Mouse (Mus musculus): ENCODE results near the gene Gm128. TPM values are rescaled to one million over a fixed set of nuclear protein-coding genes. Genes with fewer than 3 reads are reported as not detected.
A peak's percentile ranks its signal among the peaks of the same experiment; 100 is the strongest.

Gm128 gene
- total and polyA plus RNA-seq, 3 experiments, result 0.16 TPM; not detected in 2

- Histone ChIP-seq H3K27ac (no peak overlapping the region), H3K4me3 (no peak overlapping the region), H3K4me1 (ENCODE audit: control insufficient read depth, insufficient read depth, low read length) (peaks cover 16% of the 10 kb centered on the region), H3K79me2 (replicated peaks; ENCODE audit: control insufficient read depth, insufficient read depth, low read length) (peaks cover 3% of the 10 kb centered on the region), H3K9ac (ENCODE audit: low read depth, low read length) (no peak overlapping the region), H3K36me3 (ENCODE audit: control insufficient read depth, insufficient read depth, low read length) (no peaks in the 10 kb centered on the region), H3K27me3 (ENCODE audit: control insufficient read depth, insufficient read depth, low read length) (no peaks in the 10 kb centered on the region)
- DNase-seq, result no peak
- WGBS, result 78% methylated on average over 16 of the region's 16 CpGs
- TF ChIP-seq CTCF (IDR thresholded peaks at IDR 0.05) (no peak), POLR2A (IDR thresholded peaks at IDR 0.05; ENCODE audit: insufficient read depth, low read depth, low read length) (no peak), EP300 (IDR thresholded peaks at IDR 0.05; ENCODE audit: insufficient read depth, low read depth, low read length) (no peak)
- intact Hi-C loops (cut with DNase I), result loop anchor here (5.0 kb wide), 1 partner anchor 49 kb away; the partner anchor contains the start of genes Mindy1 and Prune1
Observed at GRCm38 (mm10) chr3:95233303-95233980, 8.0 kb downstream of the Gm128 start.

- H3K36me3 ChIP-seq (ENCODE audit: control insufficient read depth, insufficient read depth, low read length), result no peaks in the 10 kb centered on the region
- no peak overlapping the region for H3K9ac ChIP-seq (ENCODE audit: low read depth, low read length)
- no peak overlapping the region for H3K4me3 ChIP-seq
- H3K27ac ChIP-seq, result no peak overlapping the region
- peaks cover 3% of the 10 kb centered on the region for H3K79me2 ChIP-seq (replicated peaks; ENCODE audit: control insufficient read depth, insufficient read depth, low read length)
- intact Hi-C loops (cut with DNase I), result loop anchor here (5.0 kb wide), 1 partner anchor 50 kb away; the partner anchor contains the start of genes Mindy1 and Prune1
- WGBS, result 49% methylated on average over 7 of the region's 7 CpGs
- no peaks in the 10 kb centered on the region for H3K27me3 ChIP-seq (ENCODE audit: control insufficient read depth, insufficient read depth, low read length)
- no peak for DNase-seq
- H3K4me1 ChIP-seq (ENCODE audit: control insufficient read depth, insufficient read depth, low read length), result peaks cover 13% of the 10 kb centered on the region
- TF ChIP-seq CTCF (IDR thresholded peaks at IDR 0.05) (no peak), POLR2A (IDR thresholded peaks at IDR 0.05; ENCODE audit: insufficient read depth, low read depth, low read length) (no peak), EP300 (IDR thresholded peaks at IDR 0.05; ENCODE audit: insufficient read depth, low read depth, low read length) (no peak)
Observed at GRCm38 (mm10) chr3:95232771-95233170, 8.6 kb downstream of the Gm128 start.

DNA sequence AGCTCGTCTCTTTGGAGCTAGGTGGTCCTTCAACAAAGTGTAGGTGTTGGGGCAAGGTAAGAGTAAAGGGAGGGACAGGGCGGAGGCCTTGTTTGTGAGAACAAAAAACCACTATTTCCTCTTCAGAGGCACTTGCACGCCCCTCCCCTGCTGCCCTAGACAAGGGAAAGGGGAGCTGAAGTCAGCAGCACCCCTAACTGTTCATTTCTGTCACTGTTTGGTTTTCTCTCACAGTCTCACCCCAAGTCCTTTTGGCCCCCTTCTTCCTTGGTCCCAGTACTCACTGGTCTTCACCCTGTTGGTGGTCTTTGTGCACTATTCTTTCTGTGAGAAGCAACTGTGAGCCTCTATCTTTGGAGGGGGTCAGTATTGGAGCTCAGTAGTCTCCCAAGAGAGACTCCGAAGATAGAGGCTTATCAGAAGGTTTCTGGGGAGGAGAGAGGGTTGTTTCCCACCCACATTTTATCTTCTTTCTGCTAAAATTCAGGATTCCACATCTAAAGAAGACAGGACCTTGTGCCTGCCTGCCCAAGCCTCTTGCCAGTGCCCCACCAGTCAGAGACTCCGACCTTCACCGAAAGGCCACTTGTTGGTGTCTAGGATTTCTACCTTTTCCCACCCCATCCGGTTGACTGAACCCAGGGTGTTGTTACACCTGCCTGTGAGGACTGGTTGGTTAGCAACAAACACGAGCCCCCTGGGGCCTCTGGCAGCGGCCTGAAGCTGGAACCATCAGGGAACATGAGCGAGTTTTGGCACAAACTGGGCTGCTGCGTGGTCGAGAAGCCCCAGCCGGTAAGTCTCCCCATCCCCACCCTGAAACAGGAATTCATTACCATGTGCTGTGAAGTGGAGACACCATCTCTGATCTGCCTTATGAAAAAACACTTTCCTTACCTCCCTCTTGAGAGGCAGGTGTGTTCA lies 9.8 kb downstream of the Gm128 start, which contains the start of gene Mllt11:
Gene Mllt11 (minus strand): TSS at position 874 of the 924 bp plus-strand sequence.
- peaks cover 3% of the 10 kb centered on the region for H3K79me2 ChIP-seq (replicated peaks; ENCODE audit: control insufficient read depth, insufficient read depth, low read length)
- peak within 1 kb of the TSS; percentile 75; the same call in 1 of the 2 replicates for H3K4me3 ChIP-seq
- peak in 1 of 2 experiments; percentile 42 for DNase-seq
- H3K36me3 ChIP-seq (ENCODE audit: control insufficient read depth, insufficient read depth, low read length), result no peaks in the 10 kb centered on the region
- no peak for TF ChIP-seq CTCF (IDR thresholded peaks at IDR 0.05)
- no peak for TF ChIP-seq POLR2A (IDR thresholded peaks at IDR 0.05; ENCODE audit: insufficient read depth, low read depth, low read length)
- TF ChIP-seq EP300 (IDR thresholded peaks at IDR 0.05; ENCODE audit: insufficient read depth, low read depth, low read length), result no peak
- 66% methylated on average over 12 of the region's 13 CpGs for WGBS
- no peaks in the 10 kb centered on the region for H3K27me3 ChIP-seq (ENCODE audit: control insufficient read depth, insufficient read depth, low read length)
- intact Hi-C loops (cut with DNase I), result loop anchor here (5.0 kb wide), 1 partner anchor 51 kb away; the partner anchor contains the start of genes Mindy1 and Prune1
- peak within 1 kb of the TSS; percentile 36 for H3K9ac ChIP-seq (ENCODE audit: low read depth, low read length)
- peaks cover 11% of the 10 kb centered on the region for H3K4me1 ChIP-seq (ENCODE audit: control insufficient read depth, insufficient read depth, low read length)
- H3K27ac ChIP-seq, result peak within 1 kb of the TSS; percentile 86

GRCm38 (mm10) chr3:95230495-95231297 lies 10.7 kb downstream of the Gm128 start:
- 38% methylated on average over 8 of the region's 8 CpGs for WGBS
- H3K27ac ChIP-seq, result peak overlapping the region; percentile 86
- TF ChIP-seq CTCF (IDR thresholded peaks at IDR 0.05) (no peak), POLR2A (IDR thresholded peaks at IDR 0.05; ENCODE audit: insufficient read depth, low read depth, low read length) (no peak), EP300 (IDR thresholded peaks at IDR 0.05; ENCODE audit: insufficient read depth, low read depth, low read length) (no peak)
- intact Hi-C loops (cut with DNase I), result loop anchor here (5.0 kb wide), 1 partner anchor 52 kb away; the partner anchor contains the start of genes Mindy1 and Prune1
- peaks cover 3% of the 10 kb centered on the region for H3K79me2 ChIP-seq (replicated peaks; ENCODE audit: control insufficient read depth, insufficient read depth, low read length)
- H3K4me1 ChIP-seq (ENCODE audit: control insufficient read depth, insufficient read depth, low read length), result peaks cover 11% of the 10 kb centered on the region
- DNase-seq, result peak; percentile 37 to 43
- no peaks in the 10 kb centered on the region for H3K27me3 ChIP-seq (ENCODE audit: control insufficient read depth, insufficient read depth, low read length)
- H3K36me3 ChIP-seq (ENCODE audit: control insufficient read depth, insufficient read depth, low read length), result no peaks in the 10 kb centered on the region
- peak overlapping the region; percentile 76 for H3K9ac ChIP-seq (ENCODE audit: low read depth, low read length)
- H3K4me3 ChIP-seq, result peak overlapping the region; percentile 75; the same call in 1 of the 2 replicates

Data from heart, adult 2 months (tissue).